Mouse (Mus musculus): Measurements from ENCODE around the gene Rab14. TPM values are rescaled to one million over a fixed set of nuclear protein-coding genes. Genes with fewer than 3 reads are reported as not detected.

Gene Rab14
- polyA plus RNA-seq, 1 experiment from 2014 or later, result 460 TPM

- no peak for ATAC-seq (replicated peaks)
- H3K27me3 ChIP-seq, result no peaks in the 10 kb centered on the region
- no peak overlapping the region for H3K9ac ChIP-seq (replicated peaks)
- no peak overlapping the region for H3K4me3 ChIP-seq
- H3K4me2 ChIP-seq (replicated peaks), result no peak overlapping the region
- no peak overlapping the region for H3K27ac ChIP-seq (replicated peaks)
- WGBS, result 82% methylated on average over 6 of the region's 6 CpGs
- H3K9me3 ChIP-seq, result no peaks in the 10 kb centered on the region
- H3K36me3 ChIP-seq, result peaks cover 2% of the 10 kb centered on the region; the same call in 1 of the 2 replicates
- H3K4me1 ChIP-seq, result peaks cover 36% of the 10 kb centered on the region
Measured at GRCm38 (mm10) chr2:35195626-35196544, 5.0 kb downstream of the Rab14 start.

GRCm38 (mm10) chr2:35193976-35194375, 6.9 kb downstream of the Rab14 start:
- Histone ChIP-seq H3K27ac (replicated peaks) (no peak overlapping the region), H3K9me3 (no peaks in the 10 kb centered on the region), H3K36me3 (peaks cover 18% of the 10 kb centered on the region), H3K4me2 (replicated peaks) (no peak overlapping the region), H3K4me1 (peaks cover 28% of the 10 kb centered on the region), H3K27me3 (no peaks in the 10 kb centered on the region), H3K9ac (replicated peaks) (no peak overlapping the region), H3K4me3 (no peak overlapping the region)
- ATAC-seq (replicated peaks), result no peak
- 89% methylated on average over 1 of the region's 1 CpGs for WGBS

GRCm38 (mm10) chr2:35188929-35189328, 12.0 kb downstream of the Rab14 start:
- Histone ChIP-seq H3K4me1 (0 out of 2 replicates have a peak, but pooled peaks cover under 1% of the 10 kb centered on the region), H3K27ac (replicated peaks) (no peak overlapping the region), H3K4me2 (replicated peaks) (no peak overlapping the region), H3K27me3 (no peaks in the 10 kb centered on the region), H3K9me3 (no peaks in the 10 kb centered on the region), H3K36me3 (peaks cover 37% of the 10 kb centered on the region), H3K4me3 (no peak overlapping the region), H3K9ac (replicated peaks) (no peak overlapping the region)
- 93% methylated on average over 5 of the region's 5 CpGs for WGBS
- no peak for ATAC-seq (replicated peaks)

- no peak for ATAC-seq (replicated peaks)
- Histone ChIP-seq H3K27me3 (no peaks in the 10 kb centered on the region), H3K4me1 (no peaks in the 10 kb centered on the region), H3K27ac (replicated peaks) (no peak overlapping the region), H3K36me3 (peaks cover 59% of the 10 kb centered on the region), H3K9ac (replicated peaks) (no peak overlapping the region), H3K4me3 (no peak overlapping the region), H3K9me3 (no peaks in the 10 kb centered on the region), H3K4me2 (replicated peaks) (no peak overlapping the region)
- 91% methylated on average over 6 of the region's 6 CpGs for WGBS
Measured at GRCm38 (mm10) chr2:35183115-35183673, 17.7 kb downstream of the Rab14 start.

GRCm38 (mm10) chr2:35178153-35178552, 22.8 kb downstream of the Rab14 start:
- H3K27ac ChIP-seq (replicated peaks), result no peak overlapping the region
- no peaks in the 10 kb centered on the region for H3K9me3 ChIP-seq
- no peak overlapping the region for H3K4me3 ChIP-seq
- peaks cover 75% of the 10 kb centered on the region for H3K36me3 ChIP-seq
- no peak overlapping the region for H3K4me2 ChIP-seq (replicated peaks)
- no peak overlapping the region for H3K9ac ChIP-seq (replicated peaks)
- 89% methylated on average over 3 of the region's 3 CpGs for WGBS
- no peaks in the 10 kb centered on the region for H3K27me3 ChIP-seq
- no peak for ATAC-seq (replicated peaks)
- H3K4me1 ChIP-seq, result no peaks in the 10 kb centered on the region

GRCm38 (mm10) chr2:35175281-35176065, 25.4 kb downstream of the Rab14 start:
- no peak overlapping the region for H3K4me2 ChIP-seq (replicated peaks)
- peaks cover 77% of the 10 kb centered on the region for H3K36me3 ChIP-seq
- no peaks in the 10 kb centered on the region for H3K4me1 ChIP-seq
- H3K9ac ChIP-seq (replicated peaks), result no peak overlapping the region
- H3K27ac ChIP-seq (replicated peaks), result no peak overlapping the region
- no peak for ATAC-seq (replicated peaks)
- H3K9me3 ChIP-seq, result no peaks in the 10 kb centered on the region
- no peak overlapping the region for H3K4me3 ChIP-seq
- 92% methylated on average over 12 of the region's 12 CpGs for WGBS
- no peaks in the 10 kb centered on the region for H3K27me3 ChIP-seq

- Histone ChIP-seq H3K36me3 (peaks cover 76% of the 10 kb centered on the region), H3K27me3 (no peaks in the 10 kb centered on the region), H3K4me1 (no peaks in the 10 kb centered on the region), H3K27ac (replicated peaks) (no peak overlapping the region), H3K4me2 (replicated peaks) (no peak overlapping the region), H3K4me3 (no peak overlapping the region), H3K9ac (replicated peaks) (no peak overlapping the region), H3K9me3 (no peaks in the 10 kb centered on the region)
- WGBS, result 66% methylated on average over 5 of the region's 5 CpGs
- no peak for ATAC-seq (replicated peaks)
Measured at GRCm38 (mm10) chr2:35174100-35174499, 26.8 kb downstream of the Rab14 start.

GRCm38 (mm10) chr2:35173666-35174065, 27.3 kb downstream of the Rab14 start:
- no peak for ATAC-seq (replicated peaks)
- 92% methylated on average over 5 of the region's 5 CpGs for WGBS
- peaks cover 74% of the 10 kb centered on the region for H3K36me3 ChIP-seq

GRCm38 (mm10) chr2:35172246-35172645, 28.7 kb downstream of the Rab14 start:
- no peak overlapping the region for H3K27ac ChIP-seq (replicated peaks)
- H3K27me3 ChIP-seq, result no peaks in the 10 kb centered on the region
- no peak overlapping the region for H3K4me3 ChIP-seq
- 93% methylated on average over 4 of the region's 4 CpGs for WGBS
- peaks cover 82% of the 10 kb centered on the region for H3K36me3 ChIP-seq
- no peak overlapping the region for H3K9ac ChIP-seq (replicated peaks)
- no peak overlapping the region for H3K4me2 ChIP-seq (replicated peaks)
- H3K9me3 ChIP-seq, result no peaks in the 10 kb centered on the region
- ATAC-seq (replicated peaks), result no peak
- no peaks in the 10 kb centered on the region for H3K4me1 ChIP-seq

More at GRCm38 (mm10) chr2:35173666-35174065, 27.3 kb downstream of the Rab14 start:
- Histone ChIP-seq H3K9ac (replicated peaks) (no peak overlapping the region), H3K4me3 (no peak overlapping the region), H3K4me1 (no peaks in the 10 kb centered on the region), H3K4me2 (replicated peaks) (no peak overlapping the region), H3K9me3 (no peaks in the 10 kb centered on the region), H3K27ac (replicated peaks) (no peak overlapping the region), H3K27me3 (no peaks in the 10 kb centered on the region)

- Histone ChIP-seq H3K27ac (replicated peaks) (no peak overlapping the region), H3K9me3 (no peaks in the 10 kb centered on the region), H3K36me3 (peaks cover 81% of the 10 kb centered on the region), H3K27me3 (no peaks in the 10 kb centered on the region), H3K4me1 (no peaks in the 10 kb centered on the region), H3K9ac (replicated peaks) (no peak overlapping the region), H3K4me2 (replicated peaks) (no peak overlapping the region), H3K4me3 (no peak overlapping the region)
- no peak for ATAC-seq (replicated peaks)
- WGBS, result 84% methylated on average over 10 of the region's 10 CpGs
Measured at GRCm38 (mm10) chr2:35171341-35171861, 29.5 kb downstream of the Rab14 start.

GRCm38 (mm10) chr2:35169452-35169851, 31.5 kb downstream of the Rab14 start:
- Histone ChIP-seq H3K4me1 (no peaks in the 10 kb centered on the region), H3K9ac (replicated peaks) (no peak overlapping the region), H3K4me2 (replicated peaks) (no peak overlapping the region), H3K27ac (replicated peaks) (no peak overlapping the region), H3K27me3 (no peaks in the 10 kb centered on the region), H3K9me3 (no peaks in the 10 kb centered on the region), H3K36me3 (peaks cover 75% of the 10 kb centered on the region), H3K4me3 (no peak overlapping the region)
- 94% methylated on average over 2 of the region's 2 CpGs for WGBS
- no peak for ATAC-seq (replicated peaks)

GRCm38 (mm10) chr2:35166816-35167215, 34.1 kb downstream of the Rab14 start:
- Histone ChIP-seq H3K27me3 (no peaks in the 10 kb centered on the region), H3K9me3 (no peaks in the 10 kb centered on the region), H3K36me3 (peaks cover 78% of the 10 kb centered on the region), H3K4me1 (no peaks in the 10 kb centered on the region), H3K4me2 (replicated peaks) (no peak overlapping the region), H3K27ac (replicated peaks) (no peak overlapping the region), H3K9ac (replicated peaks) (no peak overlapping the region), H3K4me3 (no peak overlapping the region)
- 94% methylated on average over 5 of the region's 5 CpGs for WGBS
- ATAC-seq (replicated peaks), result no peak
